Mouse (Mus musculus): ENCODE measurements around the gene Olfr385.
"Not testable (repeated sequence)": the region's sequence is repeated elsewhere in the genome, so short reads cannot be mapped to it uniquely, and the experiment has no call there.

The Olfr385 gene

DNA sequence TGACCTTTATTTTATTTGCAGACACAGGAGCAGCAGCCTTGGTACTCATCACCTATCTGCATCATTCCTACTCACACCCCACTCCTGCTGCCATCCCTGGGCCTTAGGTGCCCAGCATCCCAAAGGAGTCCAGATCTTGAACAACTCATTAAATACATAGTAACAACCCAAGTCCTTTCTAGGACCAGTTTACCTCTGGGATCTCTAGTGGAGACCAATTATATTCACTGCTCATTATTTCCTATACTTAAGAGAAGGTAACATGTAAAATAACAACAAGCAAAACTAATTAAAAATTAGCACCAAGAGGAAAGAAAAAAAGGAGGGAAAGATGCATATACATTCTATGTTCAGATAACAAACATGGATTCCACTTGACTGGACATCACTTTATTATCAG, at the start of gene Olfr385:
TSS of gene Olfr385 (minus strand) at position 101 of the 400 bp plus-strand sequence.
- POLR2A ChIA-PET = no interaction called here
- CTCF ChIA-PET = no interaction called here

DNA sequence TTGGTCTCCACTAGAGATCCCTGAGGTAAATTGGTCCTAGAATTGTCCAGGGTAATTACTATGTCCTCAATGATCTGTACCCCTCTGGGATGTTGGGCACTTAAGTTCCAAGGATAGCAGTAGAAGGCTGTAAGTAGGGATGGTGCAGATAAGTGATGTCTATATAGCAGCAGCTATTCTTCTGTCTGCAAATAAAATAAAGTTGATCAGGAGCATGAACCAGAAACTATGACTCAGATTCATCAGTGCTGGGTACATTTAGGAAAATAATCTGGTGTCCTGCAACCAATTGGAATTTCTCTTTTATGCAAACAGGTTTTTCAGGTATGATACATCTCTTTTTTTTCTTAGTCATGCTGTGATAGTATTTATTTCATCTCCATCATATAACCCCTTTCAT, 5.5 kb upstream of the Olfr385 start, which contains the start of gene Olfr384:
TSS of gene Olfr384 (plus strand) at position 301 of the 400 bp plus-strand sequence.
- CTCF ChIA-PET = no interaction called here
- POLR2A ChIA-PET = no interaction called here

DNA sequence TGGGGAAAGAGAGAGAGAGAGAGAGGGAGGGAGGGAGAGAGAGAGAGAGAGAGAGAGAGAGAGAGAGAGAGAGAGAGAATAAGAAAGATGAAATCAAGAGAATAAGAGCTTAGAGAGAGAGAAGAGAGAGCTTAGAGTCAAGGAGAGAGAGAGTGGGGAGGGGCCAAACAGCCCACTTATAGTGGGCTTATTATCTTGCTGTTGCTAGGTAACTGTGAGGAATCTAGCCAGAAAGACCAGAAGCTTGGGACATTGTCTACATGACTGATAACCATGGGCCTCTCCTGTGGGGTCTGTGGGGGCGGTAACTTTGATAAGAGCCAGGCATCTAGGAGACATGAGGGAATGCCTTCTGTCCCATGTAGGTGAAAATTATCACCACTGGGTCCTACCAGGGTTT, 9.6 kb downstream of the Olfr385 start:
- POLR2A ChIA-PET = not testable (repeated sequence)
- CTCF ChIA-PET = interaction anchor here in 1 of 4 experiments (0.6 kb wide), 1 partner anchor 71 kb away, joined by 3 read pairs; no protein-coding TSS in a partner anchor

DNA sequence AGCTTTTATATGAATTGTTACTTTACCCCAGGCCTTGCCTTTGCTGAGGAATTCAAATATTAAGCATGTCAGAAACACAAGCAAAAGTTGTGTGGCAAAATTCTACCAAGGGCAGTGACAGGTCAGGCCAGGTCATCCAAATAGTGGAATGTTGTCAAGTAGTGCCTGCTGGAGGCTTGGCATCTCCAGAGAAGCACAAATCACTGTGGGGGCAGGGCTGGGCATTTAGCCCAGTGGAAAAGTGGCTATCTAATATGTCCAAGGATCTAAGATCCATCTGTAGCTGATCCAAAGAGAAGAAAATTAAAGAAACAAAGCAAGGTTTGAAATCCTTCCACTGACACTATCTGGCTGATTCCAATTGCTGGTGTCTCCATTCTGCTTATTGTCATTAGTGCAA, 12.9 kb downstream of the Olfr385 start:
- ChIA-PET POLR2A (no interaction called here), CTCF (no interaction called here)
